In genomic region chr11:121794186-121794585, GRCm38 (mm10) we compare ENCODE assay signal across 14 mouse cellular contexts. TPM values are rescaled to one million over a fixed set of nuclear protein-coding genes. Genes with fewer than 3 reads are reported as not detected.
DNase-seq lines count a peak whose midpoint lies in the region; ATAC-seq lines count a peak whose summit lies in the region.
"Had no signal": no experiment of that assay in that cellular context is flagged by ENCODE, and none has a peak within 500 bp of the region (broad histone marks: within the 10 kb centered on the region; RNA-seq: fewer than 3 reads in every experiment).

No protein-coding gene starts in this region.

- no peaks in the 10 kb centered on the region for H3K36me3 ChIP-seq in heart, embryonic 11.5 days (ENCODE audit: control insufficient read depth, insufficient read depth, low read length)
- no peaks in the 10 kb centered on the region for H3K36me3 ChIP-seq in hindbrain, embryonic 13.5 days
- no peaks in the 10 kb centered on the region for H3K36me3 ChIP-seq in midbrain, embryonic 16.5 days (ENCODE audit: control insufficient read depth, insufficient read depth, low read length)

- 63% methylated on average over 3 of the region's 3 CpGs for WGBS in heart, embryonic 11.5 days (ENCODE audit: insufficient replicate concordance)
- 87% methylated on average over 3 of the region's 3 CpGs for WGBS in hindbrain, embryonic 13.5 days
- 96% methylated on average over 3 of the region's 3 CpGs for WGBS in midbrain, embryonic 16.5 days

- H3K9ac ChIP-seq in heart, embryonic 11.5 days (ENCODE audit: low read depth, low read length): no peak overlapping the region
- no peak overlapping the region for H3K9ac ChIP-seq in hindbrain, embryonic 13.5 days
- H3K9ac ChIP-seq in midbrain, embryonic 16.5 days (ENCODE audit: low read depth, low read length): no peak overlapping the region

- no peaks in the 10 kb centered on the region for H3K27me3 ChIP-seq in heart, embryonic 11.5 days (ENCODE audit: control insufficient read depth, insufficient read depth, low read length)
- no peaks in the 10 kb centered on the region for H3K27me3 ChIP-seq in hindbrain, embryonic 13.5 days
- H3K27me3 ChIP-seq in midbrain, embryonic 16.5 days (ENCODE audit: control insufficient read depth, insufficient read depth, low read depth, low read length): no peaks in the 10 kb centered on the region

- DNase-seq in heart, adult 9 months (ENCODE audit: low spot score in 2 of 2): no peak
- peak; percentile 31 for DNase-seq in testis, postnatal 10 days (ENCODE audit: low spot score)
- no peak for DNase-seq in testis, postnatal 14 days (ENCODE audit: low spot score)
- peak; percentile 50 for DNase-seq in kidney, postnatal 14 days
- no peak for DNase-seq in layer of hippocampus, postnatal 25 days (ENCODE audit: extremely low spot score in 1 of 2, low spot score in 1 of 2)
- DNase-seq: cerebellum, adult 9-10 months had no signal

- peaks cover 14% of the 10 kb centered on the region for H3K4me1 ChIP-seq in heart, embryonic 11.5 days (ENCODE audit: control insufficient read depth, insufficient read depth, low read length)
- H3K4me1 ChIP-seq in hindbrain, embryonic 13.5 days (replicated peaks): 0 out of 2 replicates have a peak, but pooled peaks cover 5% of the 10 kb centered on the region
- H3K4me1 ChIP-seq in midbrain, embryonic 16.5 days (ENCODE audit: control insufficient read depth, insufficient read depth, low read length): no peaks in the 10 kb centered on the region

- H3K4me3 ChIP-seq in heart, embryonic 11.5 days (ENCODE audit: low read depth, low read length): no peak overlapping the region
- no peak overlapping the region for H3K4me3 ChIP-seq in hindbrain, embryonic 13.5 days
- no peak overlapping the region for H3K4me3 ChIP-seq in midbrain, embryonic 16.5 days (ENCODE audit: low read depth, low read length)
- H3K4me3 ChIP-seq: myocyte had no signal

- no peak for ATAC-seq in heart, embryonic 11.5 days (replicated peaks; ENCODE audit: insufficient number of reproducible peaks, low FRiP score, low TSS enrichment)
- ATAC-seq in hindbrain, embryonic 13.5 days (ENCODE audit: low FRiP score): no peak
- no peak for ATAC-seq in midbrain, embryonic 16.5 days
- ATAC-seq: hindbrain, postnatal 0 days had no signal

- H3K9me3 ChIP-seq in heart, embryonic 11.5 days (replicated peaks; ENCODE audit: control insufficient read depth, low read length): no peaks in the 10 kb centered on the region
- H3K9me3 ChIP-seq in hindbrain, embryonic 13.5 days: no peaks in the 10 kb centered on the region
- H3K9me3 ChIP-seq in midbrain, embryonic 16.5 days (replicated peaks; ENCODE audit: control insufficient read depth, low read length, poor library complexity, severe bottlenecking): no peaks in the 10 kb centered on the region

- peak overlapping the region; percentile 51; the same call in 1 of the 2 replicates for H3K27ac ChIP-seq in heart, embryonic 11.5 days (ENCODE audit: low read depth, low read length)
- no peak overlapping the region for H3K27ac ChIP-seq in hindbrain, embryonic 13.5 days
- no peak overlapping the region for H3K27ac ChIP-seq in midbrain, embryonic 16.5 days (ENCODE audit: low read length)
- H3K27ac ChIP-seq: hindbrain, postnatal 0 days had no signal

- H3K4me2 ChIP-seq in heart, embryonic 11.5 days: no peak overlapping the region
- no peak overlapping the region for H3K4me2 ChIP-seq in hindbrain, embryonic 13.5 days
- no peak overlapping the region for H3K4me2 ChIP-seq in midbrain, embryonic 16.5 days (ENCODE audit: low read length)

RNA-seq across cellular contexts. Expression of gene Ptchd3, which starts 35.9 kb away (rescaled TPM):
- polyA plus RNA-seq in heart, embryonic 11.5 days (2014; fragmentation: Nextera tagmentation; extraction: Ambion mirVana): not detected in 2 replicates
- not detected in 2 replicates for polyA plus RNA-seq in hindbrain, embryonic 13.5 days (2015; fragmentation: Nextera tagmentation; extraction: Ambion mirVana)
- polyA plus RNA-seq in midbrain, embryonic 16.5 days (2015; fragmentation: Nextera tagmentation; extraction: Ambion mirVana): not detected in 2 replicates
- total RNA-seq in layer of hippocampus, postnatal 25 days (2021): not detected
- total RNA-seq: adrenal gland, postnatal 36 days; left cerebral cortex, adult 18-20 months; megakaryocyte progenitor cell, adult 5-6 weeks had no signal
- polyA plus RNA-seq: hindbrain, postnatal 0 days; myocyte had no signal

Comparison
In these comparisons a context has a peak if more than half of its experiments do, and no peak if none do; other contexts are left out.
1. DNase-seq: peak in testis, postnatal 10 days (single experiment) and kidney, postnatal 14 days (single experiment); none in heart, adult 9 months (0 of 2), testis, postnatal 14 days (single experiment) and layer of hippocampus, postnatal 25 days (0 of 2).